Mouse (Mus musculus): Measurements from ENCODE around the gene Dock2. TPM values are rescaled to one million over a fixed set of nuclear protein-coding genes. Genes with fewer than 3 reads are reported as not detected.

Gene Dock2
- total and polyA plus RNA-seq, 3 experiments: 60.9 to 101 (median 77.9) TPM

GRCm38 (mm10) chr11:34467056-34467455 is 316.6 kb downstream of the Dock2 start:
- no peaks in the 10 kb centered on the region for H3K79me2 ChIP-seq (ENCODE audit: control insufficient read depth, insufficient read depth, low read length, poor library complexity)
- H3K4me1 ChIP-seq (ENCODE audit: control insufficient read depth in 1 of 2, insufficient read depth in 2 of 2, low read length in 2 of 2): no peaks in the 10 kb centered on the region
- H3K27ac ChIP-seq (ENCODE audit: control insufficient read depth, low read depth, low read length): no peak overlapping the region
- no peak for TF ChIP-seq GATA1 (IDR thresholded peaks at IDR 0.05; ENCODE audit: low read depth, low read length)
- TF ChIP-seq CTCF (IDR thresholded peaks at IDR 0.05 in 2 of 3, conservative IDR thresholded peaks at IDR 0.05 in 1 of 3; ENCODE audit: control insufficient read depth in 1 of 3, insufficient read depth in 1 of 3, low read depth in 2 of 3, low read length in 3 of 3, poor library complexity in 1 of 3, severe bottlenecking in 1 of 3): 0 out of 6 replicates have a peak, but pooled peaks of 1 of the 3 experiments have one; percentile 13
- H3K9me3 ChIP-seq (replicated peaks; ENCODE audit: insufficient read depth, low read length): no peaks in the 10 kb centered on the region
- H3K27me3 ChIP-seq (ENCODE audit: control insufficient read depth in 1 of 2, insufficient read depth in 2 of 2, low read length in 2 of 2): no peaks in the 10 kb centered on the region
- peaks cover 0 to 10% of the 10 kb centered on the region in 2 experiments; a peak in 2 of 4 replicates for H3K36me3 ChIP-seq (ENCODE audit: control insufficient read depth in 1 of 2, insufficient read depth in 2 of 2, low read length in 2 of 2)
- no peak overlapping the region for H3K9ac ChIP-seq (ENCODE audit: control insufficient read depth, low read depth, low read length, poor library complexity, severe bottlenecking)
- no peak overlapping the region for H3K4me3 ChIP-seq (ENCODE audit: control insufficient read depth in 1 of 2, insufficient read depth in 1 of 2, low read depth in 2 of 2, low read length in 2 of 2)
- DNase-seq (ENCODE audit: low read depth, low spot score): peak; percentile 32

- no peak for TF ChIP-seq EP300 (IDR thresholded peaks at IDR 0.05; ENCODE audit: low read depth in 1 of 2, low read length in 2 of 2)
- Histone ChIP-seq H3K79me2 (ENCODE audit: control insufficient read depth, insufficient read depth, low read length, poor library complexity) (no peaks in the 10 kb centered on the region), H3K27ac (ENCODE audit: control insufficient read depth, low read depth, low read length) (no peak overlapping the region), H3K9ac (ENCODE audit: control insufficient read depth, low read depth, low read length, poor library complexity, severe bottlenecking) (no peak overlapping the region), H3K36me3 (ENCODE audit: control insufficient read depth in 1 of 2, insufficient read depth in 2 of 2, low read length in 2 of 2) (peaks cover 0 to 4% of the 10 kb centered on the region in 2 experiments; a peak in 1 of 4 replicates), H3K4me3 (ENCODE audit: control insufficient read depth in 1 of 2, insufficient read depth in 1 of 2, low read depth in 2 of 2, low read length in 2 of 2) (no peak overlapping the region), H3K9me3 (replicated peaks; ENCODE audit: insufficient read depth, low read length) (no peaks in the 10 kb centered on the region), H3K27me3 (ENCODE audit: control insufficient read depth in 1 of 2, insufficient read depth in 2 of 2, low read length in 2 of 2) (no peaks in the 10 kb centered on the region), H3K4me1 (ENCODE audit: control insufficient read depth in 1 of 2, insufficient read depth in 2 of 2, low read length in 2 of 2) (no peaks in the 10 kb centered on the region)
- DNase-seq (ENCODE audit: low read depth, low spot score): no peak
Observed at GRCm38 (mm10) chr11:34449944-34450343, 333.7 kb downstream of the Dock2 start.

- H3K9ac ChIP-seq (ENCODE audit: control insufficient read depth, low read depth, low read length, poor library complexity, severe bottlenecking): no peak overlapping the region
- H3K27me3 ChIP-seq (ENCODE audit: control insufficient read depth in 1 of 2, insufficient read depth in 2 of 2, low read length in 2 of 2): no peaks in the 10 kb centered on the region
- H3K27ac ChIP-seq (ENCODE audit: control insufficient read depth, low read depth, low read length): no peak overlapping the region
- DNase-seq (ENCODE audit: low read depth, low spot score): peak; percentile 82
- 0 out of 2 replicates have a peak, but pooled peaks have one; percentile 38 for TF ChIP-seq MXI1 (IDR thresholded peaks at IDR 0.05; ENCODE audit: low read depth, low read length)
- TF ChIP-seq ETS1 (IDR thresholded peaks at IDR 0.05; ENCODE audit: low read depth, low read length): no peak
- peak; percentile 83 for TF ChIP-seq SIN3A (IDR thresholded peaks at IDR 0.05; ENCODE audit: low read length)
- H3K79me2 ChIP-seq (ENCODE audit: control insufficient read depth, insufficient read depth, low read length, poor library complexity): no peaks in the 10 kb centered on the region
- H3K4me3 ChIP-seq (ENCODE audit: control insufficient read depth in 1 of 2, insufficient read depth in 1 of 2, low read depth in 2 of 2, low read length in 2 of 2): no peak overlapping the region
- no peaks in the 10 kb centered on the region for H3K9me3 ChIP-seq (replicated peaks; ENCODE audit: insufficient read depth, low read length)
- H3K36me3 ChIP-seq (ENCODE audit: control insufficient read depth in 1 of 2, insufficient read depth in 2 of 2, low read length in 2 of 2): peaks cover 1 to 2% of the 10 kb centered on the region in 2 experiments; a peak in 1 of 4 replicates
- H3K4me1 ChIP-seq (ENCODE audit: control insufficient read depth in 1 of 2, insufficient read depth in 2 of 2, low read length in 2 of 2): no peaks in the 10 kb centered on the region
Observed at GRCm38 (mm10) chr11:34447891-34448290, 335.8 kb downstream of the Dock2 start.

GRCm38 (mm10) chr11:34438429-34438828 is 345.3 kb downstream of the Dock2 start:
- Histone ChIP-seq H3K27ac (ENCODE audit: control insufficient read depth, low read depth, low read length) (no peak overlapping the region), H3K4me1 (ENCODE audit: control insufficient read depth in 1 of 2, insufficient read depth in 2 of 2, low read length in 2 of 2) (no peaks in the 10 kb centered on the region), H3K9ac (ENCODE audit: control insufficient read depth, low read depth, low read length, poor library complexity, severe bottlenecking) (no peak overlapping the region), H3K4me3 (ENCODE audit: control insufficient read depth in 1 of 2, insufficient read depth in 1 of 2, low read depth in 2 of 2, low read length in 2 of 2) (no peak overlapping the region), H3K27me3 (ENCODE audit: control insufficient read depth in 1 of 2, insufficient read depth in 2 of 2, low read length in 2 of 2) (no peaks in the 10 kb centered on the region), H3K79me2 (ENCODE audit: control insufficient read depth, insufficient read depth, low read length, poor library complexity) (no peaks in the 10 kb centered on the region), H3K9me3 (replicated peaks; ENCODE audit: insufficient read depth, low read length) (no peaks in the 10 kb centered on the region), H3K36me3 (ENCODE audit: control insufficient read depth in 1 of 2, insufficient read depth in 2 of 2, low read length in 2 of 2) (peaks cover 2 to 11% of the 10 kb centered on the region in 2 experiments; a peak in 2 of 4 replicates)
- TF ChIP-seq ZC3H11A (IDR thresholded peaks at IDR 0.05; ENCODE audit: low read depth, low read length) (no peak), POLR2AphosphoS5 (IDR thresholded peaks at IDR 0.05; ENCODE audit: borderline replicate concordance, low read depth, low read length) (no peak), SMC3 (IDR thresholded peaks at IDR 0.05; ENCODE audit: low read depth, low read length) (no peak), MAFK (IDR thresholded peaks at IDR 0.05; ENCODE audit: borderline replicate concordance, low read depth, low read length) (peak; percentile 57; the same call in 1 of the 2 replicates), GATA1 (IDR thresholded peaks at IDR 0.05; ENCODE audit: low read depth, low read length) (no peak)
- no peak for DNase-seq (ENCODE audit: low read depth, low spot score)

All from MEL (cell line).